Mouse (Mus musculus) MN1 (cell line): Measurements from ENCODE around the gene Crim1.
"Not testable (repeated sequence)": the region's sequence is repeated elsewhere in the genome, so short reads cannot be mapped to it uniquely, and the experiment has no call there.

Experiments used
- DNase-seq: peaks from one replicate; pipeline ENCODE4 v3.0.0-alpha.2; 2016; ENCODE audit warnings: low spot score

The Crim1 gene

DNA sequence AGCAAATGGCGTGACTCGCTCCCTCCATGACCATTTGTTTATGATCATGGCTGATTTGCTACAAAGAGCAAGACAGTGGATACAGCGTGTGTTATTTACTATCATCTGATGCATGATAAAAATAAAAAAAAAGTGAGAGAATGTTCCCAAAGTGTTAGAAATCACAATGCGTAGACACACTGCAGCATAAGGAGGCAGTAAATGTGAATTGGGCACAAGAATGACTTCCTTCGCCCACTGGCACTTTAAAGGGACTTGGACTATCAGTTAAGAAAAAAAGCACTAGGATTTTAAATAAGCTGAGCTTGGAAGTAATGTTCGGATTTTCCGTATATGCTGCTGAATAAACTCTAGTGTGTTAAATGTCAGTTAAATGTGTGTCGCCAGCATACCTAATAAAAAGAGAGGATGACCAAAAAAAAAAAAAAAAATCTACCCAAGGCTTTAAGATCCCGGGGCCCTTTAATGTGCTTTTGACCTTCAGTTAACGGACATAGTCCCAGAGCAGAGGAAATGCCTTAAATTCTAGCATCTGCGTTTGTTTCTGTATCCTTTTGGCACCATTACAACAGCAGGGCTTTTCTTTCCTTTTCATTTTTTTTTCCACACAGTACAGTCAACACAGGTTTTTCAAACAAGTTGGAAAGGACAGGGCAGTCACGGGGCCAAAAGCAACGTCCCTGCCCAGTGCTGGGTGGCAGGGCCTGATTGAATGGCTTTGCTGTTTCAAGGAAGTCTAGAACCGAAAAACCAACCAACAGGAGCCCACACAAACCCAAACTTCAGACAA, 50.3 kb downstream of the Crim1 start:
- DNase-seq: no peak

GRCm38 (mm10) chr17:78253587-78253986, 53.5 kb downstream of the Crim1 start:
- not testable (repeated sequence) for DNase-seq

DNA sequence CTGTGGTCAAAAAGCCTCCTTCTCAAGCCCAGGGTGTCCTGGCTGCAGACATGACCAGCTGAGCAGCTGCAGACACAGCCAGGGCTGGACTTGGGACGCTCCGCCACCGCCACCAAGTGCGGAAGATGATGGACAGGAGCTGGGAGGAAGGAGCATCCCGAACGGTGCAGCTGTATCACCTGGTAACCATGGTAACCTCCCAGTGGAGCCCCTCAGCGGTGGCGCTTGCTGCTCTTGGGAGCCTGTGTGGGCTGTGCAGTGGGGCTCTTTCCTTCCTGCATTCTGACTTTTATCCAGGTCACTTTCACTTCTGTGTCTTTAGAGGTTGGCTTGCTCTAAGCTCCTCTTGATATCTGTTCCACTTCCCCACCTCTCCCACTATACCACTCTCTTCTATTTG, 54.2 kb downstream of the Crim1 start:
- no peak for DNase-seq

DNA sequence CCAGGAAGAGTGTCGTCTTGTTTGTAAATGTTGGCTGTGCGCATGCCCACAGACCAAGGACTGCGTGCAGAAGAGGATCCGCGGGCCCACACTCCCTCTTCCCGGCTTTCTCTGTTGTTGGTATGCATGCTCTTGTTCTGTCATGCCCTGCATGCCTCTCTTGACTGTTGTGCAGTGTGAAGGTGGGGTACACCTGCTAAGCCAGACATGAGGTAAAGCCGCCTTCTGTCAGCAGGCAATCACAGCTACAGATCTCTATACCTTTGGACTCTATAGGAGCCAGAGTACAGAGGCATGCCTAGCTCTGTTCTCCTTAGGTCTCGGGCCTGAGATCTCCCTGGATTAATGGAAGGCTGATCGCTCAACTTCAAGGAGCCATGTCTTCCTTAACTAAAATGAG, 55.7 kb downstream of the Crim1 start:
- DNase-seq: no peak

DNA sequence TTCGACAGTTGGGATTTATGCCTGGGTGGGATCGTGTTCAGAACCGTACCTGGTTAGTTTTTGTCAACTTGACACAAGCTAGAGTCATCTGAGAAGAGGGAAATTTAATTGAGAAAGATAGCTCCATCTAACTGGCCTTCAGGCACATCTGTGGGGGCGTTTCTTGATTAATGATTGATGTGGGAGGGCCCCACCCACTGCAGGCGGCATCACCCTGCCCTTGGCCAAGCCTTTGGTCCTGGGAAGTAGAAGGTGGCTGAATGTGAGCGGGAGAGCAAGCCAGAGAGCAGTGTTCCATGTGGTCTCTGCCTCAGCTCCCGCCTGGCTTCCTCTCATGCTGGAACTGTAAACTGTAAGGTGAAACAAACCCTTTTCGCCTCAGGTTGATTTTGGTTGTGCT, 56.5 kb downstream of the Crim1 start:
- DNase-seq: no peak

- no peak for DNase-seq
Observed at GRCm38 (mm10) chr17:78261684-78262083, 61.6 kb downstream of the Crim1 start.

DNA sequence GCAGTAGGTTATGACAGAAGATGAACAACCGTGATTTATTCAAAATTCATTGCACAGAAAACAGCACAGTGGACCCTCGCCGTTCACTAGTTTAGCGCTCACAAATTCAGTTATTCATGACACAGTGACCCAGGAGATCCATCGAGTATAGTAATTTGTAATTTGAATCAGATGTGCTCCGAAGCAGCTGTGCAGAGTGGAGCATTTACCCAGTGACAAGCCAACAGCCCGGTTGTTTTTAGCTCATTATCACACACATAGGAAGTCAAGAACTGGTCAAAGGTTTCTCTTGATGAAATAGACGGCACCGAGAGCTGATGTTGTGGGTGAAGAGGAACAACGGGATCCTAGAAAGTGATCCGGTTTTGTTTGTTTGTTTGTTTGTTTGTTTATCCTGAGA, 64.1 kb downstream of the Crim1 start:
- no peak for DNase-seq

DNA sequence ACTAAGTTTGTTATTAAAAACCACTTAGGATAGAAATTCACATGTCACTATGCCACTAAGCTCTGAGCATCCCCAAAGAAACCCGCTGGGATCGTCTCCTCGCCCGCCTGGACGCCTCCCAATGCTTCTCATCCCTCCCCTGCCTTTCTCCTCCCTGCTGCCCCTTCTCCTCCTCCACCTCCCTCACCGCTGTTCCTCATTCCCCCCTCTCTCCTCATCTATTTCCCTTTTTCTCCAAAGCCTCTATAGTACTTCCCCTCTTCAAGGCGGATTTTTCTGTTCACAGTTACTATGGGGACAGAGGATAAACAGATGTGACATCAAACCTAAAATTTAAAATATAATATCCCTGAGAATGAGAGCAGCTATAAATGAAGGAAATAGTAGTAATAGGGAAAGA, 65.1 kb downstream of the Crim1 start:
- no peak for DNase-seq

DNA sequence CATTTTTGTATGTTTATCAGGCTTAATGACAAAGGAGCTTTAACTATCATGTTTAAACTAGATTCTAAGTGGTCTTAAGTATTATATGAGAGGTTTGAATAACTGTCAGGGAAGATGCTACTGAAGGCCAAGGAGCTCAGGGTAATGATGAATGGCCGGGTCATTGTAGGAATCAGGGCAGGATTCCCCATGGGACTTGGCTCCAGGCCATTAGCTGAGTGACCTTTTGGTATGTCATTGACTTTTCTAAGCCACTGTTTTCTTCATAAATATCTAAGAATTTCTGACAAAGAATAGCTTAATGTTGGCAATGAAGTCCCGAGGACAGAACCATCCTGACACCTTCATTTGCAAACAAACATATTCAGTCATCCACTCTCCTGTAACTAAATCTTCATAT, 66.2 kb downstream of the Crim1 start:
- no peak for DNase-seq

DNA sequence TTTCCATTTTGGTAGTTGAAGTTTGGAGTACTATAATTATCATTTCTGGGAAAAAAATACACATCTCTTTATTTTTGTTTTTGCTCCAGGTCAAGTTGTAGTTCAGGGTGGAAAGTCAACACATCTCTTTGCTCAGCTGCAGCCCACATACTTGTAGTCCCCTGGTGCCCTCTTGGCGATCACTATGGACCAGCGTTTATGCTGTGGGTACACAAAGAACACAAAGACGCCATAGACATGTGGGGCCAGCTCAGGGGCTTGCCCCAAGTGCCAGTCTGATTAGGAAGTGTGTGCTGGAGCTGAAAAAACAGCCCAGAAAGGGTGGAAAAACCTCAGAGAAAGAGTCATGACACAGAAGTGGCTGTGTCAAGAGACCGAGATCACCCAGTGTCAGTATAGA, 68.5 kb downstream of the Crim1 start:
- DNase-seq: no peak

DNA sequence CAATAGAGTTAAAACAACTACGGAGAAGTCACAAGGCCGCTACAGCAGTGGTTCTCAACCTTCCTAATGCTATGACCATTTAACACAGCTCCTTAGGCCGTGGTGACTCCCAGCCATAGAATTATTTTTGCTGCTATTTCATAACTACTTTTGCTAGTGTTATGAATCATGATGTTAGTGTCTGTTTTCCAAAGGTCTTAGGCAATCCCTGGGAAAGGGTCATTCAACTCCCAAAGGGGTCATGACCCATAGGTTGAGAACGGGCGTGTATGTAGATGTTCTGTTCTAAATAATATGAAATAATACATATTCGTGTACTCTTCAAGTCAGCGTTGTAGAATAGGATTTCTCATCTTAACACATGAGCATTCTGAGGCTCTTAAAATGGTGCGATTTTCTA, 69.3 kb downstream of the Crim1 start:
- DNase-seq: no peak

DNA sequence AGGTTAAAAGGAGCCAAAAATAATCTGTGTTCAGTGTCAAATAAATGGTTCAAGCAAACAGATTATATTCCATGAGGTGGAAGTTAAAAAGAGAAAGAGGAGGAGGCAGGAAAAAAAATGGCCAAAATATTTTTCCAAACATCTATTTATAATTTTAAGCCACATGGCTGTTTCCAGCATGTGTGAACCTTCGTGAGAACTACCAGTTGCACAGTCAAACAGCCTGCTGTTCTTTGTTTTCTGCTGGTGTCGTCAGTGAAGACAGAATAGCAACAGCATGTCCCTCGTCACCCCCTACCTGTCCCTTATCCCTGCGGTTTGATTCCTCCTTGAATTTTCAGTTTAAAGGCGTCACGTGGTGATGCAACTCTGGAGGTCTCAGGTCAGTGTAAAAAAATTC, 70.0 kb downstream of the Crim1 start:
- no peak for DNase-seq

DNA sequence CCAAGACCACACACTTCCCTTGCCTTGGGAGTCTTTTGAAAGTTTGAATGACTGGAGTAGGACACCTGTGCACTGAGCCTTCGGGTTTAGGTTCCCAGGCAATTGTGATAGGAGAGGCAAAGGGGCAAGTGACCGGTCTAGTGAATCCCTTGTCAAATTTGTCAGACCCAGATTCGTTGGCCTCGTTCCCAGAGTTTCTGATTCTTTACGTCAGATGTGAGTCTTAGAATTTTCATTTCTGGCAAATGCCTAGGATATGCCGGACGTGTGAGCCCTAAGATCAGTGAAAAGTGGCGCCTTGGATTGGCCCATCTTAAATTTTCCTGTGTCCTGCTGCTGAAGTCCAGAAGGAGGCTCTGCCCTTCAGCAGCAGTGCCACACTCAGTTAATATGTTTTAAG, 71.7 kb downstream of the Crim1 start:
- no peak for DNase-seq

DNA sequence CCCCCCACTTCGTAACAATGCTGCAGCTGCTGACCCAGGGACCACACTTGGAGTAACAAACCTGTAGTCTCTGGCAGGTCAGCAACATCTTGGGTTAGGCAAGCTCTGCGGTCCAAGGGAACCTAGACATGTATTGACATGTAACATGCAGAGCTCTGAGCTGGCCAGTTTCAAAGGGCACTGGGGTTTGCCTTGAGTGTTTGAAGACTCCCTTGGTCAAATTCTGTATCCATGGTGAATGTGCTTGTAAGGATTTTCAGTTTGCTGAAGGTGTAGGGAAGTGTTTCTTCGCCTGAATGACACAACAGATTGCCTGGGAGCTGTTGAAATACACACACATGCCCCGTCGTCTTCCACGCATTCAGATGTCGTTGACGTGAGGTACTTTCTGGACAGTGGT, 72.1 kb downstream of the Crim1 start:
- no peak for DNase-seq

DNA sequence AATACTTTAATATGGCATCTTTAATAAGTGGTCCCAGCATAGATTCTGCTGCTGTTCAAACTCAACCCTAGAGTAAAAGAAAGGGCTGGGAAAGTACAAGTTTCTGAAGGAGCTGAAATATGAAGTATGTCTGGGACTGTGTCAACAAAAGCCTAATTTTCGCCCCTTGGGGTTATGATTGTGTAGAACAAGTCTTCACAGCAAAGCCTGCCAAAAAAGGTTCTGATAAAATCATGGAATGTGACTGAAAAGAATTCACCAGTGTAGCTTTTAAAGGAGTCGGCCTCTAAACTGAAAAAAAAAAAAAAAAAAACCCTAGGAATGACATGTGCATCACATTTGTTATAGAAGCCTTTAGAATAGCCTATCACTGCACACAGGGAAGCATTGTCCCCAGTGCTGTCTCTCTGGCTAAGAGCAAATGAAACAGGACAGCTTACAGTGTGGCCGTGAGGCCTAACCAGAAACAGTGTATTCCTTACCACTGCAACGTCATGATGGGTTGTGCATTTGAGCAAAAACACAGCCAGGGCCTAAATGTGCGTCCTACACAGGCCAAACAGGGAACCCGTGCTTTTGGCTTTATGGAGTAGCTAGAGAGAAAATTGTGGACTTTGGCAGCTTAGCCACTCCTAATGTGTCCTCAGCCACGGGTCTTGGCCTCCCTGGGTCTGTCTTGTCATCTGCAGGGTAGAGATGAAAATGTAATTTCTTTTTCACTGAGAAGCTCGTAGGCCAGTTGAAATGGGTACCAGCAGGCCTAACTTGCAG, 72.8 kb downstream of the Crim1 start:
- DNase-seq: no peak

- DNase-seq: no peak
Observed at GRCm38 (mm10) chr17:78273875-78274274, 73.8 kb downstream of the Crim1 start.

DNA sequence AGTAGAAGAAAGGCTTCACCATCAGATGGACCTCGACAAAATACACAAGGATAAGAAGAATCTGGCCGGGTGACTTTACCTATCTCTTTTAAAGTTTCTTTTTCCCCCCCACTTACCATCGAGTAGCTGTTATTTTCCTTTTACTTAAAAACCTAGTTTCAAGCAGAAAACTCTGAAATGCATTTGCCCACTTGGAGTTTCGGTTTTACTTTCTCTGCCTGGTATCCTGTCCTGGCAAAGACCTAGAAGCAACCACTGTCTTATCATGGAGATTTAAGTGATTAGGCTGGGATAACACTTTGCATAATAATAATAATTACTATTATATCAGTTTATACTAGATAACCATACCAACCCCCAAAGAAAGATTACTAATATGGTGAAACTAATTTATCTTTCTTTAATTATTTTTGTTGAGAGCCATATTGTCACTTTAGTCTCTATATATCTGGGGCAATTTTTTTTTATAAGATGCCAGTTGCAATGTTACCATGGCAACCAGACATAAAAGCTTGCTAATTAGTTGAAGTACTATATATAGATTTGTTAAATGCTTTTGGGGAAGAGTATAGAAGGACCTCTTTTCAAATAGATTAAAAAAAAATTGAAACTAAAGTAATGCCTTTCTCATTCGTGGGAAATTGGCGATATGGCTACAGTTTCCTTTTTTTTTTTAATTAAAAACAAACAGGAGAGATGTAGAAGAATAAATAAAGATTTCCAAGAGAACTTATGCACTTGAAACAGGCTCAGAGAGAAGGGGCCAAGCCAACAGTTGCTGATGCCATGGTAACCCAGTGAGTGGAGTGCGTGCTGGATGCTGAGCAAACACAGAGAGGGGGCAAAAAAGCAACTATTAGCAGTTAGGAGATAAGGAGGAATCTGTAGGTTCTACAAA, 74.8 kb downstream of the Crim1 start:
- no peak for DNase-seq

GRCm38 (mm10) chr17:78275507-78275813, 75.4 kb downstream of the Crim1 start:
- no peak for DNase-seq

- DNase-seq: no peak
Observed at GRCm38 (mm10) chr17:78279191-78279590, 79.1 kb downstream of the Crim1 start.

- no peak for DNase-seq
Observed at GRCm38 (mm10) chr17:78280991-78281712, 81.1 kb downstream of the Crim1 start.

DNA sequence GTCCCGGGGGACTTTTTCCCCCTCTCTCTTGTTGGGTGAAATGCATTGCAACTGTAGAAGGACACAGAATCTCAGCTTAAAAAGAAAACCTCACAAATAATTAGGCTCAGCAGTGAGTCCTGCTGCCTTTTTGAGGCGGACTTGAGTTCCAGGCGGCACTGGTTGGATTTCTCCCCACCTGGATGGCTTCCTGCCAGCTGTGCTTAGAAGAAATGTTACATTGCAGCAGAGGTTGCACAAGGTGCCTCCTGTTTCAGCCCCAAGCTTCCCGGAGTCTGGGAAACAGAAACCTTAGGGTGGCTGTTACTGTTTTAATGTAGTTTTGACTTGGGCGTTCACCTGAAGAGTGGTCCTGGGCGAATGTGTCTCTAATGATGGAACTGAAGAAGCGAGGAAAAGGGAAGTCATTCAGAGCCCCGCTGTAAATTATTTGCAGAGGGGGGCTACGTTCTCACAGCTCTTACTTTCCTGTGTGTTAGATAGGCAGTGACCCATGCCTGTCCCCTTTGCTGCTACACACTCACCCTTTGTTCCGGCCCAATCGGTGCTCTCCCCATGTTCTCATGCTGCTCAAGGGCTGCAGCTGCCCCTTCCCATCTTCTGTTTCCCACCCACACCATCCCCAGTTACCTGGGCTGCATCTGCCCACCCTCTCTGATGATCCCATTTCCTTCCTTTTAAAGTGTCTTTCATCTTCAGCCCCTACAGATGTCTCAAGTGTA, 83.4 kb downstream of the Crim1 start:
- DNase-seq: no peak
